ENCODE assay signal across 10 mouse cellular contexts in genomic region chr1:78863833-78864232, GRCm38 (mm10). TPM values are rescaled to one million over a fixed set of nuclear protein-coding genes. Genes with fewer than 3 reads are reported as not detected.
DNase-seq lines count a peak whose midpoint lies in the region; ATAC-seq lines count a peak whose summit lies in the region.
"Had no signal": no experiment of that assay in that cellular context is flagged by ENCODE, and none has a peak within 500 bp of the region (broad histone marks: within the 10 kb centered on the region; RNA-seq: fewer than 3 reads in every experiment).

No protein-coding gene starts in this region.

- H3K27ac ChIP-seq in hindbrain, embryonic 14.5 days = no peak overlapping the region

- no peak overlapping the region for H3K4me3 ChIP-seq in hindbrain, embryonic 14.5 days (replicated peaks; ENCODE audit: low read length)
- H3K4me3 ChIP-seq: limb, embryonic 13.5 days; myocyte had no signal

- no peak overlapping the region for H3K9ac ChIP-seq in hindbrain, embryonic 14.5 days
- H3K9ac ChIP-seq: limb, embryonic 13.5 days had no signal

- H3K27me3 ChIP-seq in hindbrain, embryonic 14.5 days (ENCODE audit: control insufficient read depth, insufficient read depth, low read length) = no peaks in the 10 kb centered on the region
- H3K27me3 ChIP-seq: limb, embryonic 13.5 days had no signal

- ATAC-seq in hindbrain, embryonic 14.5 days (ENCODE audit: low FRiP score) = no peak

- no peaks in the 10 kb centered on the region for H3K4me1 ChIP-seq in hindbrain, embryonic 14.5 days (replicated peaks; ENCODE audit: control insufficient read depth, insufficient read depth, low read length)

- peak; percentile 8 for DNase-seq in adrenal gland, adult 8-10 months
- DNase-seq in adrenal gland, postnatal 25 days = no peak
- DNase-seq in urinary bladder, postnatal 14 days (ENCODE audit: low spot score) = peak; percentile 26
- no peak for DNase-seq in urinary bladder, postnatal 36 days (ENCODE audit: low spot score in 2 of 2)
- peak; percentile 54 to 67 for DNase-seq in kidney, postnatal 36 days
- no peak for DNase-seq in retina, embryonic 14.5 days (ENCODE audit: low spot score)
- DNase-seq in hindbrain, embryonic 14.5 days (ENCODE audit: low spot score) = no peak
- DNase-seq in B cell, adult 2 months = no peak

- 89% methylated on average over 2 of the region's 2 CpGs for WGBS in hindbrain, embryonic 14.5 days

- no peaks in the 10 kb centered on the region for H3K36me3 ChIP-seq in hindbrain, embryonic 14.5 days (replicated peaks; ENCODE audit: control insufficient read depth, insufficient read depth)
- H3K36me3 ChIP-seq: limb, embryonic 13.5 days had no signal

- H3K4me2 ChIP-seq in hindbrain, embryonic 14.5 days (replicated peaks) = no peak overlapping the region
- H3K4me2 ChIP-seq: limb, embryonic 13.5 days had no signal

- H3K9me3 ChIP-seq in hindbrain, embryonic 14.5 days (ENCODE audit: control insufficient read depth, low read length) = no peaks in the 10 kb centered on the region
- H3K9me3 ChIP-seq: limb, embryonic 13.5 days had no signal

RNA-seq across cellular contexts. Expression of gene Kcne4, which starts 47.3 kb away (rescaled TPM):
- 1 to 10 TPM; 6.7 to 9.8 (median 8.4) TPM for total RNA-seq in adrenal gland, adult 8-10 months (2022)
- total RNA-seq in adrenal gland, postnatal 25 days (2021) = 3.8 and 5.3 TPM in 2 replicates
- polyA plus RNA-seq in hindbrain, embryonic 14.5 days (2014; fragmentation: Nextera tagmentation; extraction: Ambion mirVana) = 1.1 and 1.7 TPM in 2 replicates

Comparison
In these comparisons a context has a peak if more than half of its experiments do, and no peak if none do; other contexts are left out.
1. DNase-seq: peak in adrenal gland, adult 8-10 months (single experiment), urinary bladder, postnatal 14 days (single experiment) and kidney, postnatal 36 days (2 of 2); none in adrenal gland, postnatal 25 days (single experiment), urinary bladder, postnatal 36 days (0 of 2), retina, embryonic 14.5 days (single experiment), hindbrain, embryonic 14.5 days (single experiment) and B cell, adult 2 months (0 of 2).